Mouse (Mus musculus) brain, embryonic 14.5 days (tissue): ENCODE data around the gene Cox10. TPM values are rescaled to one million over a fixed set of nuclear protein-coding genes. Genes with fewer than 3 reads are reported as not detected.

ENCODE experiments used
- DNase-seq: peaks from one replicate; pipeline ENCODE4 v3.0.0-alpha.2; 2011; ENCODE audit warnings: low read depth
- CTCF ChIP-seq: fragments of 200-500 bp; IDR thresholded peaks from 2 replicates; pipeline ENCODE4 v1.5.1; 2012; ENCODE audit warnings: inconsistent platforms, mild to moderate bottlenecking, moderate library complexity, borderline replicate concordance; ENCODE audit not compliant: insufficient read depth, insufficient read length; ENCODE audit errors: extremely low read depth
- POLR2A ChIP-seq: fragments of 200-500 bp; IDR thresholded peaks from 2 replicates; pipeline ENCODE4 v1.6.1; 2012; ENCODE audit warnings: mild to moderate bottlenecking, inconsistent platforms, borderline replicate concordance; ENCODE audit not compliant: poor library complexity, insufficient read depth, insufficient read length, severe bottlenecking; ENCODE audit errors: extremely low read depth
- polyA plus RNA-seq: library from polyadenylated mRNA; depleted of rRNA; stranded (reverse); fragments of >200 nt; gene quantifications from 2 replicates; pipeline ENCODE4 v1.2.3, GENCODE M21; 2012

The Cox10 gene
- polyA plus RNA-seq, 1 experiment = 16.8 TPM

DNA sequence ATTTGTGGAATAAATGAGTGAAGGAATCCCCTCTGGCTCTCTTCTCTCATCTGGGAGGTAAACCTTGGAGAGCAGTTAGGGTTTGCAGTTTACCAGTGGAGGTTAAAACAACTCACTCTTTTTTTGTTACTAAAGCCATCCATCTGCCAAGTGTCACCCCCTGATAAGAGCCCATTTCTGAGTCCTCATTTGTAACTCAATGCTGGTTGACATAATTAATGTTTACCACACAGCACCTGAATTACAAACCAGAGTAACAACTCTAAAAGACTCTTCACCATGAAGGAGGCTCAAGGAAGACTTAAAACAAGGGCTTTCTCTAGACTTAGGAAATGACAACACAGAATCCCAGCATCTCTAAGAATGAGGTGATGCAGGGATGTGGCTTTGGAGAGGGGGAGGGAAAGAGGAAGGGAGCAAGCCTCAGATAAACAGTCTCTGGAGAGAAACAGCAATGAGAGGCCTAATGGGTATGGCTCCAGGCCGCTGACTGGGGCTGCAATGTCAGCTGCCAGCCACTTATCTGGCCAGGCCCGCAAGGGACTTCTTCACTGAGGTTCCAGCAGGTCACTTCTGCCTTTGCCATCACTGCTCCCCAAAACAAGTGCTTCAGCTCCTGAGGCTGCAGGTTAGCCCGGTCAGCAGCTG, 110.8 kb downstream of the Cox10 start:
- no peak for TF ChIP-seq POLR2A
- TF ChIP-seq CTCF = no peak
- peak; percentile 40 for DNase-seq

DNA sequence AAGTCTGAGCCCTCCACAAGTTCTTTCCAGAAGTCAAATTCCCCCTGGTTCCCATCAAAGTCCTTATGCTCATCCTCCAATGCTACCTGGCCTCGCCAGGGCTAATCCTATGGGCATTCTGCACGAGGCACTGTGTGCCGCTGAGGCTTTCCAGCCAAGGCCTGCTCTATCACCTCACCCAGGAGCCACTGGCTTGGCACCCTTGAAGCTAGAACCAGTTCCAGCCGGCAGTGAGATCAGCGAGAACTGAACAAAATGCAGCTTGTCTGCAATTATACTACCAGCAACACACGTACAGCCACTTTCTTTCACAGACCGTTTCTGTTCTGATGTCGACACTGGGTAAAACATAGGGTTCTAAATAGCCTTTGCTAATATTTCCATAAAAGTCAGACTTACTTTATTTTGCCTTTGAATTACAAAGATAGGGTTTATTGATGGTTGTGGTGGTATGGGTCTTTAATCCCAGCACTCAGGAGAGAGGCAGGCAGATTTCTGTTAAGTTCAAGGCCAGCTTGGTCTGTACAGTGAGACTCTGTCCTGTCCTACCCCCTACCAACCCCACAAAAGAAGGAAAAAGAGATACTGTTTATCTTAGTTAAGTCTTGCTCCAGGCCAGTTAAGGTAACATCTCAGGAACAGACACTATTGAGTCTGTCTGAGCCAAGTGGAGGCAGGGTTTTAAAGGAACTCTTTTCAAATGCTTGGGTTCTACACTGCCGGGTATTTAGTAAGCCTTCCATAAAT, 111.5 kb downstream of the Cox10 start:
- peak; percentile 47 for DNase-seq
- TF ChIP-seq POLR2A = no peak
- no peak for TF ChIP-seq CTCF

DNA sequence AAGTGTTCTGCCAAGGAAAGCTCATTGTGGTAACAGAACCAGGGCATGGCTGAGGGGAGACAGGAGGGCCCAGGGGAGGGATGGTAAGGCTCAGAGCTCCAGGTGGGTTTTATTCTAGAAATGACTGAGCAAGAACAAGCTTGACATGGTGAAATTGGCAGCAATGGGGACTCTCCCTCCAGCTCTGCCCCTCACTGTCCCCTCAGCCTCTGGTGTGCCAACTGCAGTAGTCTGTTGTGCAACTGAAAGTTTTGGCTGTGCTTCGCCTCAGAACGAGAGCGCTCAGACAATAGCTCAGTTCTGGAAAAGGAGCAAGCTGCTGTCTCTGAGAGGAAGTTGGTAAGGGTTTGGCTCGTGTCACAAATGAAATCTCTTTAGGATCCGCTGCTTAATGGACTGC, 113.8 kb downstream of the Cox10 start:
- TF ChIP-seq POLR2A (no peak), CTCF (no peak)
- peak; percentile 61 for DNase-seq

DNA sequence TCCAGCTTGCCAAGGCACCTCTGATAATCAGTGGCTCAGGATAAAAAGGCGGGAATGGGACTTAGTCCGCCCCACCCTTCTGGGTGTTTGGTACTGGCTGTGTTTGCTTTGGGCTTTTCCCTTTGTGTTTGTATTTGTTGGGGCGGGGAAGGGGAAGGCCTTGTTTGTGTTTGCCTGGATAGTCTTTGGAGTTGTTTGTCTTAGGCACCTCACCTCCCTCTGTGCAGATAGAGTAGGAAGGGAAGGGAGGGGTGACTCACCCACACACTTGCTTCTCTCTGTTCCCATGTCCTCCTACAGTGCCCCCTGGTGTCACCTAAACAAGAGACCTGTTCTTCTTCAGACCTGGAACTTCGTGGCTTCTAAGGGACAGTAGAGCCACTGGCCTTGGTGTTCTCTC, 122.1 kb downstream of the Cox10 start:
- DNase-seq = peak; percentile 35
- TF ChIP-seq CTCF (peak; percentile 23; the same call in 1 of the 2 replicates), POLR2A (no peak)

DNA sequence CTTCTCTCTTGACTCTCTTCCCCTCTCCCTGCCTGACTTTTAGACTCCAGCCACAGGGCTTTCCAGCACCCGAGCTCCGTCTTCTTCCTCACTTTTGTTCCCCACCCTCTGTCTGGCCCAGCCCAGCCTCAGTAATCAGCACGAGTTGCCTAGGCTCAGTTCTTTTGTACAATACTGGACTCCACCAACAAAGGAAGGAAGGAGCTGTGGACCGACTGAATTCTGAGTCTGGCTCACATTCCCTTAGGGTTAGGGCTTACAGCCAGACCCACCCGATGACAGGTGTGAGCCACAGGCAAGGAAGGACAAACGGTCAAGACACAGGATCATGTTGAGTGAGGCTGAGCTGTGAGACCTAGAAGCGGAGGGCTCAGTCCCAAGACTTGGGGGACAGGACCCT, 122.5 kb downstream of the Cox10 start:
- no peak for DNase-seq
- TF ChIP-seq CTCF = no peak
- no peak for TF ChIP-seq POLR2A

DNA sequence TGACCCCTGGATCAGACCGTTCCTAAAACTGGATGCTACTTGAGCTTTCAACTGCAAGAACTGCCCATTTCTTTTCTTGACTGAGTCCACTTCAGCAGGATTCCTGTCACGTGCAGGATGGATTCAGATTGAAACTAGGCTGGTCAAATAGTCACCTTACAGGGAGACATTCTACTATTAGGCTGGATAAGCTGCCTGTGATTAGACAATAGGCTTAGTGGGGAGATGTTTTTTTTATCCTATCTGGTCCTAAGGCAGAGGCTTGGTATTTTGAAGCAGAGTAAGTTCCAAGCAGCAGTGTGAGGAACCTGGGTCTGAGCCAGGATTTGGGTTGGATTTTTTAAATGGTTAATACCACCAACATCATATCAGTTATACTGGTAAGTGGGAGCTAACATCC, 125.4 kb downstream of the Cox10 start:
- DNase-seq = no peak
- no peak for TF ChIP-seq CTCF

DNA sequence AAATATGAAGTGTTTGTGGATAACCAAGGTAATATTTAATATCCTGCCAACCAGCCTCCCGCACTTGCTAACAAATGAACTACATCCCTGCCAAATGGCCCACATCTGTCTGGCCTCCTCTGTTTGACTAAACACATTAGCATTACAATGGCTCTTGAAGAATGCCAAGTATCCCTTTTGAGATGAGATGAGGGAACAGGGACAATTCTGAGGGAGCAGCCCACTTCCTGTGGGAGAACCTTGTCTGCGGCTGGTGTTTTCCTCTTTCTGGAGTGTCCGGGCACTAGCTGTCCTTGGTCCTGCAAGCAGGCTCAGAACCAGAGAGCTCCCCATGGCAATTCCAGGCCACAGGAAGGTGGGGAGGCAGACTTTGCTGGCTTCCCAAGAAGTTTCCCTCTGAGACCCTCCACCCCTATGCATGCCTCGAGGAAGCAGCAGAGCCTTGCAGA, 126.5 kb downstream of the Cox10 start:
- DNase-seq = peak; percentile 62
- TF ChIP-seq POLR2A (no peak), CTCF (no peak)

DNA sequence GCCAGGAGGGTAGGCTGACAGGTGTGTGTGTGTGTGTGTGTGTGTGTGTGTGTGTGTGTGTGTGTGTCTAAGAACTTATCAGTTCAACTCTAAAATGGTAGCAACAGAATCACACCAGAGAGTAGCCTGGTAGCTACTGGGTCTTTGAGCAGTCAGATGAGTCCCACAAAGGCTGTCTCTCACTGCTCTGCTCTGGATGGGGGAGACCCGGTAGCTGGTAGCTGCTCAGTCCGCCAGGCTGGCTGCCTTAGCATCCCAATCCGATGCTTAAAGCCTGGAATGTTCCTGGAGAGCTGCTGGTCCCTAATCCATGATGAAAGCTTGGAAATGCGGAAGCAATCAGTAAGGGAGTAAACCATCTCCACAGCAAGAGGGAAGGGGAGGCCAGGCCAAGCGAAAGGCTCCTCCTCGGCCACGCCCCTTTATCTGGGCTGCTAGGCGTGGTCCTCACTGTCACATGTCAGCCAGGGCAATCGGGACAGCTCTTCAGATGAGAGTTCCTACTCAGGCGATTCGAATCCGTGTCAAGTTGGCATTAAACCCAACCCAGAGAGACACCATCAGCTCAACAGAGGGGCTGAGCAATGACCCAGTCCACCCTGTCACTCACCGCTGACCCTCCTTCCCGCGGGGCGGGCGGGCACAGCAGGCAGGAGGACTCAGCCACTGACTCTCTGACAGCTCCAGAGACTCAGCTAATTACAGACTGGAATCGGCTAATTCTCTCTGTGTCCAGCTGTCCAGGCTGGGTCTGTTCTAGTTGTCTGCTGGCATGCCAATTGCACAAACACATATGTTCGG, 127.2 kb downstream of the Cox10 start:
- DNase-seq = peak; percentile 69
- no peak for TF ChIP-seq POLR2A
- no peak for TF ChIP-seq CTCF

DNA sequence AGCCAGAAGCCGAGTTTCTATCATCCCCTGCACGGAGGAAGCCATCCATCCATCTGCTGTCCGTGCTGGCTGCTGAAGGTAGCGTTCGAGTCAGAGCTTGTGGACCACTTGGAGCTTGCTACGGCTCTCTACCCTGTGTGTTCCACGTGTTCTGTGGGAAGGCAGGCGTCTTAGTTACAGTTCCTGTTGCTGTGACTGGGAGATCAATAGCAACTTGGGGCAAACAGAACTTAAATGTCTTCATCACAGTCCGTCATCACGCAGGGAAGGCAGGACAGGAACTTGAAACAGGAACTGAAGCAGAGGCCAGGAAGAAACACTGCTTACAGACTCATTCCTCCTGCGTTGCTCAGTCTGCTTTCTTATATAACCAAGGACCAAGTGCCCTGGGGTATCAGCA, 130.9 kb downstream of the Cox10 start:
- no peak for TF ChIP-seq POLR2A
- no peak for TF ChIP-seq CTCF
- no peak for DNase-seq

DNA sequence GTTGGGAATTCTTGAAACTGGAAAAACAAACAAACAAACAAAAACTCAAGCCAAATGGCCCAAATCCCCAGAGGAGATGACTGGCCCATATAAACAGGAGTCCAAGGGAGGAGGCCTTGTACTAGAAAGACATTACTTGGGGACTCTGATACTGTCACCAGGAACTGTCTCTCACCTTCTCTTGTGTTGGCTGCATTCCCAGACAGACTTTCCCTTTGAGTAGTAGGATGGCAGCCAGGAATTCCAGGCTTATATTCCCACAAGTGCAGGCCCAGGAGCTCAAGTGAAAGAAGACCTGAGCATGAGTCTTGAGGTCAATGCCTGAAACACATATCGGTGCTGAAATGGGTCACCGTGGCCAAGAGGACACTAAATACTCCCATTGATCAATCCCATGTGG, 132.2 kb downstream of the Cox10 start:
- peak; percentile 82 for DNase-seq
- TF ChIP-seq CTCF (no peak), POLR2A (no peak)

DNA sequence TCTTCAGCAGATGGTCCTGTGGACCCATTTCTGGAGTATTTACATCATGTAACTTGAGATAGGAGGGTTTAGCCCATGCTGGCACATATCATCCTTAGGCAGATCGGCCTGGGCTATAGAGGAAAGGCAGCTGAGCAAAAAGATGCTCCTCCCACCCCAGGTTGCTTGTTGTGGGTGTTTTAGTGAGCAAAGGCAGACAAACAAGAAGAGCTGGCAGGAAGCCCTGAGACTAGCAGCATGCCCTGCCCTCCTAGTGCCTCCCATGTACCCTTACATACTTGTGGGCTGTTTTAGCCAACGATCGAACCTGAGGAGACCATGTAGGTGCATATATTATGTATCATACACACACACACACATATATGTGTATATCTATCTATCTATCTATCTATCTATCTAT, 135.3 kb downstream of the Cox10 start:
- TF ChIP-seq CTCF (no peak), POLR2A (no peak)
- DNase-seq = no peak
